In the genomic region with DNA sequence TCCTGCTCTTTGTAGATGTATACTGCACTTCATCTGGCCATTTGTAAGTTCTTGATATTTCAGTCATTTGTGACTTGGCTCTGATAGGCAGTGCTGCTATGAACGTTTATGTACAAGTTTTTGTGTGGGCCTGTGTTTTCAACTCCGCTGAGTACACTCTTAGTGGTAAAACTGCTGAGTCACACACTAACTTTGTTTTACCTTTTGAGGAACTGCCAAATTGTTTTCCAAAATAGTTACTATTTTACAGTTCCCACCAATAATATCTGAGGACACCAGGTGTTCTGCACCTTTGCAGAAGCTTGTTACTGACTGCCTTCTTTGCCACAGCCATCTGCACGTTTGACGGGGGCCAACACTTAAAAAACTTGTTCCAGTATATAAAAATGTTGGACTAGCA, we compare ENCODE assay signal across 23 mouse cellular contexts. TPM values are rescaled to one million over a fixed set of nuclear protein-coding genes. Genes with fewer than 3 reads are reported as not detected.
DNase-seq lines count a peak whose midpoint lies in the region; ATAC-seq lines count a peak whose summit lies in the region.
"Had no signal": no experiment of that assay in that cellular context is flagged by ENCODE, and none has a peak within 500 bp of the region (broad histone marks: within the 10 kb centered on the region; RNA-seq: fewer than 3 reads in every experiment).

No protein-coding gene starts in this region.

- no peaks in the 10 kb centered on the region for H3K27me3 ChIP-seq in kidney, embryonic 15.5 days
- no peaks in the 10 kb centered on the region for H3K27me3 ChIP-seq in liver, embryonic 11.5 days (replicated peaks; ENCODE audit: control insufficient read depth, insufficient read depth, low read length)
- H3K27me3 ChIP-seq in forebrain, embryonic 11.5 days (ENCODE audit: control insufficient read depth, insufficient read depth, low read length): no peaks in the 10 kb centered on the region
- no peaks in the 10 kb centered on the region for H3K27me3 ChIP-seq in hindbrain, embryonic 13.5 days
- H3K27me3 ChIP-seq: hindbrain, embryonic 15.5 days; lung, embryonic 15.5 days; midbrain, embryonic 15.5 days; neural tube, embryonic 13.5 days had no signal

- H3K4me1 ChIP-seq in kidney, embryonic 15.5 days: peaks cover 10% of the 10 kb centered on the region
- peaks cover 4 to 14% of the 10 kb centered on the region in 2 experiments for H3K4me1 ChIP-seq in ES-E14 (ENCODE audit: control insufficient read depth in 2 of 2, insufficient read depth in 2 of 2, low read length in 2 of 2, poor library complexity in 1 of 2)
- H3K4me1 ChIP-seq in liver, embryonic 11.5 days (replicated peaks; ENCODE audit: control insufficient read depth, insufficient read depth, low read length): peaks cover 6% of the 10 kb centered on the region
- H3K4me1 ChIP-seq in forebrain, embryonic 11.5 days (replicated peaks; ENCODE audit: control insufficient read depth, insufficient read depth, low read length): no peaks in the 10 kb centered on the region
- 0 out of 2 replicates have a peak, but pooled peaks cover 4% of the 10 kb centered on the region for H3K4me1 ChIP-seq in hindbrain, embryonic 13.5 days (replicated peaks)
- H3K4me1 ChIP-seq: hindbrain, embryonic 15.5 days; lung, embryonic 15.5 days; midbrain, embryonic 15.5 days; neural tube, embryonic 13.5 days had no signal

- ATAC-seq in kidney, embryonic 15.5 days (replicated peaks; ENCODE audit: low FRiP score): no peak
- no peak for ATAC-seq in liver, embryonic 11.5 days (replicated peaks; ENCODE audit: low FRiP score)
- ATAC-seq in megakaryocyte, adult 5-6 weeks (ENCODE audit: poor library complexity, severe bottlenecking): peak; percentile 43; the same call in 1 of the 2 replicates
- ATAC-seq in forebrain, embryonic 11.5 days (replicated peaks; ENCODE audit: low FRiP score): no peak
- ATAC-seq in hindbrain, embryonic 13.5 days (ENCODE audit: low FRiP score): no peak
- ATAC-seq: forebrain, embryonic 14.5 days; midbrain, embryonic 15.5 days had no signal

- in situ Hi-C loops in ES-E14 (cut with MboI; ENCODE audit: low sequenced_read_pairs in 2 of 2, unreplicated experiment in 2 of 2): no loop called here

- no peak overlapping the region for H3K4me2 ChIP-seq in kidney, embryonic 15.5 days
- H3K4me2 ChIP-seq in liver, embryonic 11.5 days: no peak overlapping the region
- H3K4me2 ChIP-seq in forebrain, embryonic 11.5 days (ENCODE audit: low read depth, low read length, severe bottlenecking): no peak overlapping the region
- H3K4me2 ChIP-seq in hindbrain, embryonic 13.5 days: no peak overlapping the region
- H3K4me2 ChIP-seq: hindbrain, embryonic 15.5 days; lung, embryonic 15.5 days; midbrain, embryonic 15.5 days; neural tube, embryonic 13.5 days had no signal

- WGBS in kidney, embryonic 15.5 days: 75% methylated on average over 4 of the region's 4 CpGs
- 65% methylated on average over 4 of the region's 4 CpGs for WGBS in liver, embryonic 11.5 days
- WGBS in forebrain, embryonic 11.5 days: 88% methylated on average over 4 of the region's 4 CpGs
- WGBS in hindbrain, embryonic 13.5 days: 85% methylated on average over 4 of the region's 4 CpGs

- peak; percentile 36 for DNase-seq in kidney, adult 18-20 months
- DNase-seq in ES-E14 (ENCODE audit: low read depth, low spot score): no peak
- DNase-seq in liver, embryonic 11.5 days (ENCODE audit: low spot score): no peak
- no peak for DNase-seq in ovary, postnatal 10 days (ENCODE audit: low spot score)
- no peak for DNase-seq in forebrain, embryonic 11.5 days (ENCODE audit: low spot score)
- DNase-seq: adrenal gland, postnatal 10 days; cerebellum, adult 2 months; cerebellum, postnatal 36 days; gastrocnemius, postnatal 10 days; heart, adult 2 months; heart, postnatal 36 days; layer of hippocampus, adult 9-11 months; lung, postnatal 36 days; thymus, adult 18-20 months; thymus, postnatal 4 days had no signal

- peaks cover 5% of the 10 kb centered on the region; the same call in 1 of the 2 replicates for H3K36me3 ChIP-seq in kidney, embryonic 15.5 days
- no peaks in the 10 kb centered on the region; the same call in 1 of the 2 replicates for H3K36me3 ChIP-seq in ES-E14 (ENCODE audit: control insufficient read depth, insufficient read depth, low read length, poor library complexity, severe bottlenecking)
- H3K36me3 ChIP-seq in liver, embryonic 11.5 days (ENCODE audit: control insufficient read depth, insufficient read depth, low read length): no peaks in the 10 kb centered on the region
- H3K36me3 ChIP-seq in forebrain, embryonic 11.5 days (ENCODE audit: control insufficient read depth, insufficient read depth, low read length): no peaks in the 10 kb centered on the region
- no peaks in the 10 kb centered on the region for H3K36me3 ChIP-seq in hindbrain, embryonic 13.5 days
- H3K36me3 ChIP-seq: hindbrain, embryonic 15.5 days; lung, embryonic 15.5 days; midbrain, embryonic 15.5 days; neural tube, embryonic 13.5 days had no signal

- no peaks in the 10 kb centered on the region for H3K9me3 ChIP-seq in kidney, embryonic 15.5 days (replicated peaks)
- H3K9me3 ChIP-seq in ES-E14 (ENCODE audit: control insufficient read depth, insufficient read depth, low read depth, low read length): no peaks in the 10 kb centered on the region
- H3K9me3 ChIP-seq in liver, embryonic 11.5 days (ENCODE audit: control insufficient read depth, low read length): no peaks in the 10 kb centered on the region
- no peaks in the 10 kb centered on the region for H3K9me3 ChIP-seq in forebrain, embryonic 11.5 days (ENCODE audit: control insufficient read depth, low read length)
- H3K9me3 ChIP-seq in hindbrain, embryonic 13.5 days: no peaks in the 10 kb centered on the region
- H3K9me3 ChIP-seq: hindbrain, embryonic 15.5 days; lung, embryonic 15.5 days; midbrain, embryonic 15.5 days; neural tube, embryonic 13.5 days had no signal

- no peak overlapping the region for H3K9ac ChIP-seq in kidney, embryonic 15.5 days
- no peak overlapping the region for H3K9ac ChIP-seq in ES-E14 (ENCODE audit: insufficient read depth, low read depth, low read length, poor library complexity, severe bottlenecking)
- no peak overlapping the region for H3K9ac ChIP-seq in liver, embryonic 11.5 days (ENCODE audit: low read depth, low read length)
- H3K9ac ChIP-seq in forebrain, embryonic 11.5 days (ENCODE audit: low read length): no peak overlapping the region
- no peak overlapping the region for H3K9ac ChIP-seq in hindbrain, embryonic 13.5 days
- H3K9ac ChIP-seq: hindbrain, embryonic 15.5 days; lung, embryonic 15.5 days; midbrain, embryonic 15.5 days; neural tube, embryonic 13.5 days had no signal

- H3K27ac ChIP-seq in kidney, embryonic 15.5 days: no peak overlapping the region
- no peak overlapping the region for H3K27ac ChIP-seq in ES-E14 (ENCODE audit: insufficient read depth, low read depth, low read length, poor library complexity, severe bottlenecking)
- peak overlapping the region; percentile 34; the same call in 1 of the 2 replicates for H3K27ac ChIP-seq in liver, embryonic 11.5 days (ENCODE audit: low read depth, low read length)
- no peak overlapping the region for H3K27ac ChIP-seq in forebrain, embryonic 11.5 days (ENCODE audit: low read depth, low read length)
- H3K27ac ChIP-seq in hindbrain, embryonic 13.5 days: no peak overlapping the region
- H3K27ac ChIP-seq: heart, adult 2 months; hindbrain, embryonic 15.5 days; lung, embryonic 15.5 days; midbrain, embryonic 15.5 days; neural tube, embryonic 13.5 days had no signal

- no peak overlapping the region for H3K4me3 ChIP-seq in kidney, embryonic 15.5 days (replicated peaks)
- no peak overlapping the region for H3K4me3 ChIP-seq in ES-E14 (ENCODE audit: insufficient read depth in 1 of 2, low read depth in 1 of 2, low read length in 2 of 2, poor library complexity in 1 of 2, severe bottlenecking in 1 of 2)
- H3K4me3 ChIP-seq in liver, embryonic 11.5 days (ENCODE audit: low read depth, low read length): no peak overlapping the region
- H3K4me3 ChIP-seq in forebrain, embryonic 11.5 days (ENCODE audit: low read depth, low read length): no peak overlapping the region
- no peak overlapping the region for H3K4me3 ChIP-seq in hindbrain, embryonic 13.5 days
- H3K4me3 ChIP-seq: heart, adult 2 months; hindbrain, embryonic 15.5 days; lung, embryonic 15.5 days; midbrain, embryonic 15.5 days; neural tube, embryonic 13.5 days had no signal

RNA-seq across cellular contexts. Expression of a gene that starts 8.6 kb away (rescaled TPM):
- polyA plus RNA-seq in kidney, embryonic 15.5 days (2015; fragmentation: Nextera tagmentation; extraction: Ambion mirVana): 72.7 and 77.1 TPM in 2 replicates
- total RNA-seq in ES-E14 (2012; rRNA removed): 97.3 and 98.5 TPM in 2 replicates
- polyA plus RNA-seq in liver, embryonic 11.5 days (2014; fragmentation: Nextera tagmentation; extraction: Ambion mirVana): 38.1 and 38.3 TPM in 2 replicates
- 27.7 and 38.0 TPM in 2 replicates for total RNA-seq in megakaryocyte, adult 5-6 weeks (2015)
- 39.9 and 48.4 TPM in 2 replicates for total RNA-seq in megakaryocyte, adult 5-6 weeks (2017)
- 79.8 and 80.7 TPM in 2 replicates for polyA plus RNA-seq in forebrain, embryonic 11.5 days (2014; fragmentation: Nextera tagmentation; extraction: Ambion mirVana)
- 68.8 and 71.7 TPM in 2 replicates for polyA plus RNA-seq in hindbrain, embryonic 13.5 days (2015; fragmentation: Nextera tagmentation; extraction: Ambion mirVana)

RNA-seq across cellular contexts. Expression of a gene that starts 10.1 kb away (rescaled TPM):
- 95.2 and 112 TPM in 2 replicates for polyA plus RNA-seq in kidney, embryonic 15.5 days (2015; fragmentation: Nextera tagmentation; extraction: Ambion mirVana)
- total RNA-seq in ES-E14 (2012; rRNA removed): 47.3 and 51.9 TPM in 2 replicates
- polyA plus RNA-seq in liver, embryonic 11.5 days (2014; fragmentation: Nextera tagmentation; extraction: Ambion mirVana): 33.3 and 35.1 TPM in 2 replicates
- 5.6 and 9.3 TPM in 2 replicates for total RNA-seq in megakaryocyte, adult 5-6 weeks (2015)
- total RNA-seq in megakaryocyte, adult 5-6 weeks (2017): 8.6 and 15.4 TPM in 2 replicates
- polyA plus RNA-seq in forebrain, embryonic 11.5 days (2014; fragmentation: Nextera tagmentation; extraction: Ambion mirVana): 38.2 and 39.2 TPM in 2 replicates
- 43.2 and 44.5 TPM in 2 replicates for polyA plus RNA-seq in hindbrain, embryonic 13.5 days (2015; fragmentation: Nextera tagmentation; extraction: Ambion mirVana)

RNA-seq across cellular contexts. Expression of a gene that starts 37.3 kb away (rescaled TPM):
- 1.4 TPM in 2 replicates for polyA plus RNA-seq in kidney, embryonic 15.5 days (2015; fragmentation: Nextera tagmentation; extraction: Ambion mirVana)
- total RNA-seq in ES-E14 (2012; rRNA removed): 34.0 and 93.0 TPM in 2 replicates
- 3.9 and 4.1 TPM in 2 replicates for polyA plus RNA-seq in liver, embryonic 11.5 days (2014; fragmentation: Nextera tagmentation; extraction: Ambion mirVana)
- total RNA-seq in megakaryocyte, adult 5-6 weeks (2015): 638 and 660 TPM in 2 replicates
- total RNA-seq in megakaryocyte, adult 5-6 weeks (2017): 1,192 and 1,305 TPM in 2 replicates
- polyA plus RNA-seq in forebrain, embryonic 11.5 days (2014; fragmentation: Nextera tagmentation; extraction: Ambion mirVana): 0.76 and 1.1 TPM in 2 replicates
- 0.45 and 1.5 TPM in 2 replicates for polyA plus RNA-seq in hindbrain, embryonic 13.5 days (2015; fragmentation: Nextera tagmentation; extraction: Ambion mirVana)

RNA-seq across cellular contexts. Expression of a gene that starts 44.1 kb away (rescaled TPM):
- 0.33 and 1.1 TPM in 2 replicates for polyA plus RNA-seq in kidney, embryonic 15.5 days (2015; fragmentation: Nextera tagmentation; extraction: Ambion mirVana)
- total RNA-seq in ES-E14 (2012; rRNA removed): 5.3 and 9.5 TPM in 2 replicates
- 31.4 and 36.2 TPM in 2 replicates for polyA plus RNA-seq in liver, embryonic 11.5 days (2014; fragmentation: Nextera tagmentation; extraction: Ambion mirVana)
- 0.78 and 0.82 TPM in 2 replicates for total RNA-seq in megakaryocyte, adult 5-6 weeks (2015)
- total RNA-seq in megakaryocyte, adult 5-6 weeks (2017): 0.89 and 1.1 TPM in 2 replicates
- not detected in 2 replicates for polyA plus RNA-seq in forebrain, embryonic 11.5 days (2014; fragmentation: Nextera tagmentation; extraction: Ambion mirVana)
- 0.14 TPM in 1 of 2 replicates, not detected in the other for polyA plus RNA-seq in hindbrain, embryonic 13.5 days (2015; fragmentation: Nextera tagmentation; extraction: Ambion mirVana)
- total RNA-seq: heart, postnatal 36 days had no signal
- polyA plus RNA-seq: cerebellum, adult 2 months; forebrain, embryonic 14.5 days; midbrain, embryonic 15.5 days had no signal

RNA-seq across cellular contexts. Expression of a gene that starts 50.3 kb away (rescaled TPM):
- 31.0 and 33.6 TPM in 2 replicates for polyA plus RNA-seq in kidney, embryonic 15.5 days (2015; fragmentation: Nextera tagmentation; extraction: Ambion mirVana)
- total RNA-seq in ES-E14 (2012; rRNA removed): 4.2 and 7.5 TPM in 2 replicates
- polyA plus RNA-seq in liver, embryonic 11.5 days (2014; fragmentation: Nextera tagmentation; extraction: Ambion mirVana): 0.77 and 1.1 TPM in 2 replicates
- total RNA-seq in megakaryocyte, adult 5-6 weeks (2015): 1.3 TPM in 1 of 2 replicates, not detected in the other
- not detected in 2 replicates for total RNA-seq in megakaryocyte, adult 5-6 weeks (2017)
- polyA plus RNA-seq in forebrain, embryonic 11.5 days (2014; fragmentation: Nextera tagmentation; extraction: Ambion mirVana): 0.33 TPM in 1 of 2 replicates, not detected in the other
- 0.49 and 1.2 TPM in 2 replicates for polyA plus RNA-seq in hindbrain, embryonic 13.5 days (2015; fragmentation: Nextera tagmentation; extraction: Ambion mirVana)
